Mouse (Mus musculus) adrenal gland, postnatal 25 days (tissue): ENCODE measurements around the gene Aldh1l1. TPM values are rescaled to one million over a fixed set of nuclear protein-coding genes. Genes with fewer than 3 reads are reported as not detected.
A peak's percentile ranks its signal among the peaks of the same experiment; 100 is the strongest.

ENCODE experiments used
- DNase-seq: peaks from one replicate; pipeline ENCODE4 v3.0.0; 2021; ENCODE audit warnings: mixed read lengths
- total RNA-seq: library from RNA; stranded (reverse); gene quantifications from 2 replicates; pipeline ENCODE4 v1.2.3, GENCODE M21; 2021

Gene Aldh1l1
- total RNA-seq, 1 experiment from 2014 or later, result 220 TPM

- peak; percentile 56 for DNase-seq
Observed at GRCm38 (mm10) chr6:90508197-90508624, 22.0 kb downstream of the Aldh1l1 start.

DNA sequence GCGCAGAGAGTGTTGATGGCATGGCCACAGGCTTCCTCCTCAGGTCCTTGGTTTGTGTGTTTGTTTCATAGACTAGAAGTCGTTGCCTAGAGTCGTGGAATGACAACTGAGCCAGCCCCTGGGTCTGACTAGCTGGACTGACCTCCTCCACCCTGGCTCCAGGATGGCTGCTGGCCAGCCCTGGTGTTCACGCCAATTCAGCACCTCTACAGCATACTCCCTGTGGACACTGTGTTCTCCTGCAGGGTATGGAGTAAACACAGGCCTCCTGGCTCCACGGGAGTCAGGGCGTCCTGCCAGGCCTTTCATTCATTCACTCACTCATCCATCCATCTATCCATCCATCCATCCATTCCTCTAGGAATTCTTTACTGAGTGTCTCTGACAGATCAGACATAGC is 22.9 kb downstream of the Aldh1l1 start:
- peak; percentile 64 for DNase-seq

GRCm38 (mm10) chr6:90512416-90512815 is 26.2 kb downstream of the Aldh1l1 start:
- no peak for DNase-seq

GRCm38 (mm10) chr6:90513074-90513856 is 27.0 kb downstream of the Aldh1l1 start:
- no peak for DNase-seq

- no peak for DNase-seq
Observed at GRCm38 (mm10) chr6:90514369-90514768, 28.1 kb downstream of the Aldh1l1 start.

DNA sequence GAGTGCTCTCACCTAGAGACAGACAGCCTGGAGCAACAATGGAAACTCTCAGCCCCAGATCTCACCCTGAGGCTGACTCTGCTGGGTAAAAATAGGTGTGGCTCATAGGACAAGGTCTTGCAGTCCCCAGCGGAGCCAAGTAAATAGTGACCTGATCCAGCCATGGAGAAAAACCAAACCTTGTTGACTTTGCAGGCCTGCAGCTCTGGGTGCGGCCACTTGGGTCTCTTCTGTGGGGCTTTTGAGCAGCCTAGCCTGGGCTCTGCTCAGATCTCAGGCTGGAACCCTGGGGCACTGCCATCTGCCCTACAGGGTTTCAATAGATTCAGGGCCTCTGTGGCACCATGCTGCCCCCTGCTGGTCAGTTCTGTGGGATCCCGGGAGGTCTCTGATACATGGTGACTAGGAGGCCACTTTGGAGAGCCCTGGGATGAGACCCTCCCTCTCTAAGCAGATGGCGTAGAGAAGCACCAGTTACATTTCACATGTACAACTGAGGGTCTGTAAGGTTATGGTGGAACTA is 28.7 kb downstream of the Aldh1l1 start:
- DNase-seq, result peak; percentile 90

- DNase-seq, result no peak
Observed at GRCm38 (mm10) chr6:90518892-90519291, 32.7 kb downstream of the Aldh1l1 start.

DNA sequence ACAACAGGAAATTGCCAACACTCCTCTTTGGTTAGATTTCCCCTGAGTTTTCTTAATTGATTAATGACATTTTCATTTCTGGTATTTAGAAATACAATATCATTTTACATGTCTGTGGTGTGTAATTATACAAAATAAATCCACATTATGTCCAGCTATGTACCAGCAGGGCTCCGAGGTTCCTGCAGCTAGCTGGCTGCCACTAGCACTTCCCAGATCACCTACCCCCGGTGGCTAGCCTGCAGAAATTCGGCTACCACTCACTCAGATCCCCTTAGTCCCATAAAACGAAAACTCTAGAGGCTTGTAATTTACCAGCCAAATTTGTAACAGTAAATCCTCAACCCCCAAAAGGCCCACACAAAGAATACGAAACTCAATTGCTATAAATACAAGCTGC is 33.1 kb downstream of the Aldh1l1 start:
- DNase-seq, result no peak

GRCm38 (mm10) chr6:90526406-90526805 is 40.2 kb downstream of the Aldh1l1 start:
- no peak for DNase-seq

DNA sequence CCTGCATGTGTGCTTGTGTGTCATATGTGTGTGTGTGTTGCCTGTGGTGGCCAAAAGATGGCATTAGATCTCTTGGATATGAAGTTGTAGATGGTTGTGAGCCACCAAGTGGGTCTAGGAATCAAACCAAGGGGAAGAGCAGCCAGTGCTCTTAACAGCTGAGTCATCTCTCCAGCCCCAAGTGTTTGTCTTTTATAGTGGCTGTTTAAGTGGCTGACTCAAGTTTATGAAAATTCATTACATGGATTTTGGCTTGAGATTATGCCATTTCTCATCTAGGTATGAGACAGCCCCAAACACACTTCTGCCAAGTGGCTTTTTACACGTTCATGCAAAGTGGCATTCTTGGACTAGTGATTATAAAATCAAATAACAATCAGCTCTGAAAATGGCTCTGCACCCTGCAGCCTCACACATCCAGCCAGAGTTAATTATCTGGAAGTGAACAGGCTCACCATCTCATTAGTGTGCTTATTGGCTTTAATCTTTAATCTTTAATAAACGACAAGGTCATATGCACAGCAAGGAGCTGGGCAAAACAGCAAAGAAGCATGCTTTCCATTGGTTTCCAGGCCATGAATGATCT is 43.3 kb downstream of the Aldh1l1 start:
- no peak for DNase-seq

- no peak for DNase-seq
Observed at GRCm38 (mm10) chr6:90532575-90533190, 46.5 kb downstream of the Aldh1l1 start.

DNA sequence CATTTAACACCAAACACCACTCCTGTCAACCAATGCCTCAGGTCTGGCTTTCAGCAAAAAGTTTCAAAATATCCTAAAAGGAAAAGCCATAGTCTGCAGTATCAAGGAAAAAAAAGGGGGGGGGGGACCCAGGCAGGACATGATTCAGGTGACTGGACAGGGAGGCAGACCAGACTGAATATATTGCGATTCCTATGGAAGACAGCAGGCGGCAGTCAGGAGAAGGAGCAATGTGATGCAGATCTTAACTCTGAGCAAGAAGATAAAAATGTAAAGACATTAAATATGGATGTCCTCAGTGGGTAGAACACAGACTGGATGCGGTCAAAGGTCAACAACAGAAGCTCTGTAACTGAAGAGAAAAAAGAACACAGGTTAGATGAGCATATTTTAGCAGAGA is 47.3 kb downstream of the Aldh1l1 start:
- no peak for DNase-seq

DNA sequence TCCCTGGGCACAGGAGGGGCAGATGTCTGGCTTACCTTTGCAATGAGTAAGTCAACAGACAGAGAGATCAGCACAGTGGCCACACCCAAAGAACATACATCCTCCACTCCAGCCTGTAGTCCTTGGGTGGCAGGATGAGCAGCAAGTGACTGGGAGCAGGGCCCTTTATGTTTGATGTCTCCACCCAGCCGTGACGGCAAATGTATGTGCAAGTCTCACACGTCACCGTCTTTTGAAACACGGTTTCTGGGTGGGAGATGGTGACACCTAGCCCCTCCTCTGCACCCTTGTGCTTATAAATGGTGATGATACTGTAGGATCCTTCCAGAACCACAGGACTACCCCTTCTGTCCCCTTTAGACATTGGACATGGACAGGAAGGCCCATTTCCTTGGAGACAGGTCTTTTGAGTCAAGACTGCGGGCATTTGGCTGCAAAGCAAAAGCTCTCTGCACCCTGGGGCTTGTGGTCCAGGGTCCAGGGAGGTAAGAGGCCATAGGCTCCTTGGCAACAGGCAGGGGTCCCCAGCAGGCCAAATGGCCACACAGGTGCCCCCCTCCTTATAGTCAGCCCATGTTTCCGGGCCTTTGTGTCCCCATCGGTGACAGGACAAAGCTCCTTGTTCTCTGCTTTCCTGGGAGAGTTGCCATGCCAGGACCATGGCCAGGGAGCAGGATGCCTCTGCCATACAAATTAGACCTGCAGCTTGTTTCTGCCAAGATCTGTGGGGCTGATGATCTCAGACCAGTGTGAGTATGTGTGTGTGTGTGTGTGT is 48.7 kb downstream of the Aldh1l1 start:
- DNase-seq, result no peak

DNA sequence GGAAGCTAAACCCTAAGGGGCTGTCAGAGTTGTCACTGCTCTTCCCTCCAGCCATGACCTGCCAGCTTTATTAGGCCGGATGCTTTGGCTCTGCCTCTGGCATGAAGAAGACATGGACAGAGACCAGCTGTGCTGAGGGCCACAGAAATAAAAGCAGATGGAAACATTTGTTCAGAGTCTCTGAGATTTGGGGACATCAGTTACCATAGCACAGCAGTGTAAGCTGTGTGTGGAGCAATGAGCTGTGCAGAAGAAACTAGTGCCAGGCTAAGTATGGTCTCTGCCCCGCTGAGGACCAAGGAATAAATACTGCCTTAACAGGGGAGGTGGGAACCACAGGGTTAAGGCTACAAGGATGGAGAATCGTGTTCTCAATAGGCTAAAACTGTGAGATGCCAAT is 50.6 kb downstream of the Aldh1l1 start:
- DNase-seq, result no peak

DNA sequence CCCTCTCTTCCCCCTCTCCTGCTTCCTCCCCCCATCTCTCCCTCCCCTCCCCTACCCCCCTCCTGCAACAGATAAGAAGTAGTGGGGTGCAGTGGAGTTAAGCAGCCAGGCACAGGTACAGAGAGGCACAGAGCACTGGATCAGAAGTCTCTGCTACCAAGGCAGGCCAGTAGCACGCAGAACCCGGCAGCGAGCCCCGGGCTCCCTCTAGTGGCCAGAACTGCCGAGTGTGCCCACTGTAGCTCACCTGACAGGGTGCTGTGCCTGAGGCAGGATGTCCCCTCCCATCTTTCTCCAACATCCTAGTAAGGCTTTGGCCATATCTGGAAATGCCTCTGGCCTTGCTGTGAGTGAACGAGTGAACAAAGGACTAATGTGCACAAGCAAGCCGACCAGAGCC is 51.7 kb downstream of the Aldh1l1 start:
- DNase-seq, result peak; percentile 87

DNA sequence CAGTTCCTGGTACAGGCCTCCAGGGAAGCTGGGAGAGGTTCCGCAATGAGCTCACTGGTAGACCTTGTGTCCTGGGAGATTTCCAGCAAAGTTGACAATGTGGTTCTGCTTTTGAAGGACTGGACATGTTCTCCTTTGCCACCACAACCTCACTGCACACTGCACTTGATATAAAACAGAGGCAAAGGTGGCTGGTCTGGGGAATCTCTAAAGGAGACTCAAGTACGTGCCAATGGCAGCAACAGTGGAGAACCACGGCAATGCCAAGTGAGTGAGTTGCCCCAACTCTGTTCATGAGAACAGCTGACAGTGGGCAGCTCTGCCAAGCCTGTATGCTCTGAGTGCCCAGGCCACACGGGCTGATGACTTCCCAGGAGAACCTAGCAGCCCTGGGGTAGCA is 53.0 kb downstream of the Aldh1l1 start:
- peak; percentile 17 for DNase-seq

- no peak for DNase-seq
Observed at GRCm38 (mm10) chr6:90540520-90540919, 54.3 kb downstream of the Aldh1l1 start.

DNA sequence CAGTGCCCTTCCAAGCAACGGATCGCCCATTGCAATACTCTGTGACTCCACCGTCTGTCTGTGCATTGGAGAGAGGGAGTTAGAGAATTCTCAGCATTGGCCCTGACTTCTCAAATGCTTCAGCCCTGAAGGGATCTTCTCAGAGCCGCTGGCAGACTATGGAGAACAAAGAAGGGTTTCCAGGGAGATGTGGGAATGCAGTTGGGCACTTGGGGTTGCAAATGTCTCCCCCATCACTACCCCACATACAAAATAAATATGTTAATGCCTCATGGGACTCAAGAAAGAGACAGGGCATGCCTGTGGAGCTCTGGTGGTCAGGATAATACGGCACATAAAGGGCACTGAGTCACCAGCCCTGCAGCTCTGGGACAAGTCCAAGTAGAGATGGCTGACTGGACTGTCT is 55.1 kb downstream of the Aldh1l1 start:
- DNase-seq, result no peak

GRCm38 (mm10) chr6:90544433-90544832 is 58.2 kb downstream of the Aldh1l1 start:
- no peak for DNase-seq

DNA sequence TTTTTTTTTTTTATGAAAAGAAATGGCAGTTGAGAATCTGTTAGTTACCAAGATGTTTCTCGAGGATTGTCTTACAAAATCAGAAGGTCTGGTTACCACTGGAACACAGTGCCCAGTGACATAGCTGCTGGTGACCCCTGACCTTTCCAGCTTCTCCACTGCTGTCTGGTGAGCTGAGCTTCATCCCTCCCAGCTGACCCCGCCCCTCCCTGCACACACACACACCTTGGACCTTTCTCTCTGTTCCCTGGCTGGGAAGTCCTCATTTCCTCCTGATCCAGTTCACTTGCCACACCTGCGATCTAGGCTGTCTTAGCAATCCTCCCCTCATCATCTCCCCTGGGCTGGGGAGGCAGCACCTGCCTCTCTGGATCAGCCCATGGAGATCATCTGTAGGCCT is 60.0 kb downstream of the Aldh1l1 start:
- no peak for DNase-seq

DNA sequence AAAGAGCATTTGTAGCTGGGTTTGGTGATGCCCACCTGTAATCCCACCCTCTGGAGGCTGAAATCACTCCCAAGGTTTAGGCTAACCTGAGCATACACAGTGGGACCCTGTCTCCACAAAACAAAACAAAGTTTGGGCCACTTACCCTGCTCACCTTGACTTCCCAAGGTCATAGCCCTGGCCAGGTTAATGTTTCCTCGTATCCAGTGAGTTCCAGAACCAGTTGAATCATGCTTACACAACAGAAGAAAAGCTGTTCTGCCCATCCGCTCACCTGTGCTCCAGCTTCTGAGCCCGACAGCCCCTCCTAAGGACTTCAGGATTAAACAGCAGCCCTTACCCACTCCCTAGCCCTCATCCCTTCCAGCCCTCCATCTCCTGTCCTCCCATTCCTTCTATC is 60.8 kb downstream of the Aldh1l1 start:
- no peak for DNase-seq

GRCm38 (mm10) chr6:90550161-90550912 is 64.1 kb downstream of the Aldh1l1 start:
- peak; percentile 84 for DNase-seq
